Mouse (Mus musculus) intestine, postnatal 0 days (tissue): ENCODE measurements at regions not wholly inside any gene's neighbourhood (a gene's known extent, or its start where the extent isn't known, plus 50 kb on each side); places are given as distances from the start of the nearest gene placed in this dataset.

ENCODE experiments used
- ATAC-seq: fragments of 200-750 bp; cut with Nextera tagmentation; 2 replicates; pipeline ENCODE4 v1.8.0; 2017; ENCODE audit warnings: mild to moderate bottlenecking, moderate TSS enrichment, moderate library complexity
- H3K27ac ChIP-seq: fragments of 300-500 bp; sonication (generic); 2 replicates; pipeline ENCODE4 v1.5.1; 2014; ENCODE audit warnings: mild to moderate bottlenecking, low read depth, low read length, moderate library complexity
- H3K27me3 ChIP-seq: fragments of 300-500 bp; sonication (generic); replicated peaks from 2 replicates; pipeline ENCODE4 v1.6.1; 2014; ENCODE audit warnings: low read length, mixed read lengths; ENCODE audit not compliant: control insufficient read depth, insufficient read depth
- H3K36me3 ChIP-seq: fragments of 300-500 bp; sonication (generic); 2 replicates; pipeline ENCODE4 v1.6.1; 2014; ENCODE audit warnings: mild to moderate bottlenecking, moderate library complexity; ENCODE audit not compliant: control insufficient read depth, insufficient read depth
- H3K4me1 ChIP-seq: fragments of 300-500 bp; sonication (generic); replicated peaks from 2 replicates; pipeline ENCODE4 v1.6.1; 2014; ENCODE audit warnings: antibody characterized with exemption, low read length, mixed read lengths; ENCODE audit not compliant: control insufficient read depth, insufficient read depth
- H3K4me2 ChIP-seq: fragments of 300-500 bp; sonication (generic); replicated peaks from 2 replicates; pipeline ENCODE4 v1.6.1; 2014; ENCODE audit warnings: low read depth, mild to moderate bottlenecking, moderate library complexity
- H3K4me3 ChIP-seq: fragments of 300-500 bp; sonication (generic); 2 replicates; pipeline ENCODE4 v1.5.1; 2014; ENCODE audit warnings: low read depth, low read length
- H3K9ac ChIP-seq: fragments of 300-500 bp; sonication (generic); 2 replicates; pipeline ENCODE4 v1.6.1; 2014; ENCODE audit warnings: mild to moderate bottlenecking, low read depth, low read length
- H3K9me3 ChIP-seq: fragments of 300-500 bp; sonication (generic); 2 replicates; pipeline ENCODE4 v1.6.1; 2016; ENCODE audit warnings: mixed run types; ENCODE audit not compliant: control insufficient read depth
- CTCF ChIP-seq: sonication (generic); IDR thresholded peaks from 2 replicates; pipeline ENCODE4 v1.5.1; 2016; ENCODE audit warnings: low read depth, mild to moderate bottlenecking, control low read depth, antibody characterized with exemption, moderate library complexity
- WGBS: fragments of 180-500 bp; shearing (Covaris S2); extraction: QIAGEN DNeasy Blood & Tissue Kit; methylation state at CpG from one replicate; pipeline ENCODE4 v1.1.7; 2014; 5-methylcytosine and 5-hydroxymethylcytosine counted together

- no peak for TF ChIP-seq CTCF
- WGBS, result 84% methylated on average over 1 of the region's 1 CpGs
- Histone ChIP-seq H3K4me3 (no peak overlapping the region), H3K9ac (no peak overlapping the region), H3K4me2 (no peak overlapping the region), H3K4me1 (no peaks in the 10 kb centered on the region), H3K27ac (no peak overlapping the region), H3K27me3 (no peaks in the 10 kb centered on the region), H3K36me3 (no peaks in the 10 kb centered on the region), H3K9me3 (no peaks in the 10 kb centered on the region)
- ATAC-seq, result no peak
Measured at GRCm38 (mm10) chr2:9520045-9520444, 361.0 kb upstream of the 4930412O13Rik start.

DNA sequence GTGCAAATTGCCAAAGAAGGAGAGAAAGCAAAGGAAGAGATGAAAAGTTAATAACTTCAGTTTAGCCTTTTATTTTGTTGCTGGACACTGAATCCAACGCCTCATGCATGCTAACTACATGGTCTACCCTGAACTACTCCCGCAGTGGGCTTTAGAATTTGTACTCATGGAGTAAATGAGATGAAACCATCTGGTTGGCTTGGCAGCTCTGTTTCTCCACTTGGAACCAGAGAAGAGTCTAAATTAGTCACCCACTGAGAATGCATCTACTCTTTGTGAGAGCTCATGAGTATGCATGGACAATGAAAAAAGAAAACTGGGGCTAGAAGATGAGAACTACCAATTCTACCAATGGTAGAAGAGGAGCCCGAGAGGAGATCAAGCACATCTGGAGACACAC, 355.1 kb upstream of the 4930412O13Rik start:
- Histone ChIP-seq H3K27ac (no peak overlapping the region), H3K9me3 (no peaks in the 10 kb centered on the region), H3K4me3 (no peak overlapping the region), H3K27me3 (no peaks in the 10 kb centered on the region), H3K36me3 (no peaks in the 10 kb centered on the region), H3K9ac (no peak overlapping the region), H3K4me1 (no peaks in the 10 kb centered on the region), H3K4me2 (no peak overlapping the region)
- WGBS, result 88% methylated on average over 3 of the region's 3 CpGs
- no peak for TF ChIP-seq CTCF
- ATAC-seq, result no peak

- Histone ChIP-seq H3K36me3 (no peaks in the 10 kb centered on the region), H3K27me3 (no peaks in the 10 kb centered on the region), H3K27ac (no peak overlapping the region), H3K4me3 (no peak overlapping the region), H3K9ac (no peak overlapping the region), H3K4me1 (no peaks in the 10 kb centered on the region), H3K4me2 (no peak overlapping the region), H3K9me3 (no peaks in the 10 kb centered on the region)
- no peak for TF ChIP-seq CTCF
- no peak for ATAC-seq
- 80% methylated on average over 2 of the region's 2 CpGs for WGBS
Measured at GRCm38 (mm10) chr2:9535141-9535658, 345.9 kb upstream of the 4930412O13Rik start.

DNA sequence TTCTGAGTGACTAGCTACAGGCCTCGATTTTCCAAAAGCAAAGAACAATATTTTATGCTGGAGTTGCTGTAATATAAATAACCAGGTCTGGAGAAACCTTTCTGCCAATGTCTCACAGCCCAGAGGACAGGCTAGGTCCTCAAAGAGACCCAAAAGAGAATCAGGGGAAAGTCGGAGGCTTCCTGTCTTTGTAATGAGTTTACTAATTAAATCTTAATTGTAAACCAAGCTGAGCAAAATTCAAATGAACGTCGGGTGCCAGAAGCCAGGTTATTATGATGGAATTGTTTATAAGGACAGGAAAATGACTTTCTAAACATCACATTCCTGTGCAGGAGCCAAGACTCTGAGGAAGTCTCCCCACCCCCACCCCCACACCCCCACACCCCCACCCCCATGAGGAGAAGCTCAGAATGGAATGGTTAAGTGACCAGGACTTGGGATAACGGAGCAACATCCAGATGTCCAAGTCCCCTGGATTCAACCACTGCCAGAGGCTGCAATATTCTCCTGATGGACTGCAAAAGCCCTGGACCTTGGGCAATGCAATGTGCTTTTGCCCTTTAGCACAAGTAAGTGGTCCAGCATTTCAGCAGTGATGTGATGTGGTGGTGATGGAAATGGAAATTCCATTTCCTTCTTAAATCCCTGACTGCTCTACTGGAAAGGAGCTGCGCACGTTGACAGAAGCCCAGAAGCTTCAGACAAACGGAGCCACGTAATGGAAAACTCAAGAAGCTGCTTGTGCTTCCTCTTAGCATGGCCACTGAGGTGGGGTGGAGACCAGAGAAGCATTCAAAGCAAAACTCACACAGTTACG, 333.1 kb upstream of the 4930412O13Rik start:
- H3K4me3 ChIP-seq, result no peak overlapping the region
- WGBS, result 60% methylated on average over 10 of the region's 10 CpGs

GRCm38 (mm10) chr2:9553313-9553712, 327.7 kb upstream of the 4930412O13Rik start:
- Histone ChIP-seq H3K4me3 (no peak overlapping the region), H3K36me3 (no peaks in the 10 kb centered on the region), H3K27ac (no peak overlapping the region), H3K9me3 (no peaks in the 10 kb centered on the region), H3K9ac (no peak overlapping the region), H3K4me2 (no peak overlapping the region), H3K4me1 (no peaks in the 10 kb centered on the region), H3K27me3 (no peaks in the 10 kb centered on the region)
- no peak for ATAC-seq
- no peak for TF ChIP-seq CTCF

More for the DNA sequence above, 333.1 kb upstream of the 4930412O13Rik start:
- H3K9me3 ChIP-seq, result no peaks in the 10 kb centered on the region
- no peaks in the 10 kb centered on the region for H3K36me3 ChIP-seq
- no peaks in the 10 kb centered on the region for H3K27me3 ChIP-seq
- H3K9ac ChIP-seq, result no peak overlapping the region
- no peak for TF ChIP-seq CTCF
- no peak overlapping the region for H3K27ac ChIP-seq
- ATAC-seq, result no peak
- no peaks in the 10 kb centered on the region for H3K4me1 ChIP-seq
- H3K4me2 ChIP-seq, result no peak overlapping the region

DNA sequence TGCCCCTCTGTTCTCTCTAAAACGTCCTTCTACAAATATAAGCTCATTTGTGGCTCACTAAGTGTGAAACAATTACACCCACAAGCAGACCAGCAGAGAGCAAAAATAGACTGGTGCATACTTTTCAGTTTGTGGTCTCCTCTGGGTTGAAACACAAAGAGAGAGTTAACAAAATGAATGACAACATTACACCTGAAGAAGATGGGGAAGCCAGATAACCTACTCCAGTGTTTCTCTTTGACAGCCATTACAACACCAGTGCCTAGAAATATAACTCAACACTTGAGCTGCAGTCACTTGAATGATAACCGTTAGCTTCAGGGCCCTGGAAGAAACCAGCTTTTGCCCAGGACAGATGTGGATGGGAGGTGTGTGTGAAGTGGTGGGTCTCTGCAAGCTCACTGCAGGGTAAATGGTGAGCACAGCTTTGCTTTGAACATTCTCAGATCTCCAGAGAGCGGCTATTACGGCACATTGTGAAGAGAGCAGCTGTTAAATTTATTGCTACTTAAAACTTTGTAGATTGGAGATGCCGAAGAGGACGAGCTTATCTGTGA, 316.5 kb upstream of the 4930412O13Rik start:
- no peak for TF ChIP-seq CTCF
- Histone ChIP-seq H3K4me3 (no peak overlapping the region), H3K4me1 (no peaks in the 10 kb centered on the region), H3K36me3 (no peaks in the 10 kb centered on the region), H3K4me2 (no peak overlapping the region), H3K9ac (no peak overlapping the region), H3K27ac (no peak overlapping the region), H3K27me3 (no peaks in the 10 kb centered on the region), H3K9me3 (no peaks in the 10 kb centered on the region)
- WGBS, result 24% methylated on average over 6 of the region's 6 CpGs
- ATAC-seq, result no peak
